Mouse (Mus musculus) kidney, embryonic 14.5 days (tissue): ENCODE measurements around the gene Vps45. TPM values are rescaled to one million over a fixed set of nuclear protein-coding genes. Genes with fewer than 3 reads are reported as not detected.

Source experiments
- ATAC-seq: fragments of 200-750 bp; cut with Nextera tagmentation; 2 replicates; pipeline ENCODE4 v1.8.0; 2017; ENCODE audit warnings: moderate number of reproducible peaks, mild to moderate bottlenecking, moderate TSS enrichment, moderate library complexity; ENCODE audit not compliant: low FRiP score, low TSS enrichment
- H3K27ac ChIP-seq: fragments of 300-500 bp; sonication (generic); 2 replicates; pipeline ENCODE4 v1.5.1; 2014; ENCODE audit warnings: low read depth, mild to moderate bottlenecking, low read length, moderate library complexity, mixed read lengths
- H3K27me3 ChIP-seq: fragments of 300-500 bp; sonication (generic); 2 replicates; pipeline ENCODE4 v1.6.1; 2014; ENCODE audit warnings: mild to moderate bottlenecking, low read length; ENCODE audit not compliant: control insufficient read depth, insufficient read depth
- H3K36me3 ChIP-seq: fragments of 300-500 bp; sonication (generic); 2 replicates; pipeline ENCODE4 v1.6.1; 2014; ENCODE audit warnings: low read length, mixed read lengths; ENCODE audit not compliant: control insufficient read depth, insufficient read depth
- H3K4me1 ChIP-seq: fragments of 300-500 bp; sonication (generic); 2 replicates; pipeline ENCODE4 v1.6.1; 2014; ENCODE audit warnings: low read length, mixed read lengths; ENCODE audit not compliant: control insufficient read depth, insufficient read depth
- H3K4me2 ChIP-seq: fragments of 300-500 bp; sonication (generic); replicated peaks from 2 replicates; pipeline ENCODE4 v1.6.1; 2014; ENCODE audit warnings: low read depth, mild to moderate bottlenecking, low read length
- H3K4me3 ChIP-seq: fragments of 300-500 bp; sonication (generic); 2 replicates; pipeline ENCODE4 v1.5.1; 2014; ENCODE audit warnings: mild to moderate bottlenecking, low read length
- H3K9ac ChIP-seq: fragments of 300-500 bp; sonication (generic); 2 replicates; pipeline ENCODE4 v1.6.1; 2014; ENCODE audit warnings: low read depth, mild to moderate bottlenecking, low read length, moderate library complexity
- H3K9me3 ChIP-seq: fragments of 300-500 bp; sonication (generic); 2 replicates; pipeline ENCODE4 v1.6.1; 2016; ENCODE audit warnings: low read length; ENCODE audit not compliant: control insufficient read depth
- WGBS: fragments of 180-500 bp; shearing (Covaris S2); extraction: QIAGEN DNeasy Blood & Tissue Kit; methylation state at CpG from one replicate; pipeline ENCODE4 v1.1.7; 2014; 5-methylcytosine and 5-hydroxymethylcytosine counted together
- polyA plus RNA-seq: library from polyadenylated mRNA; unstranded; fragments of >200 nt; fragmentation: Nextera tagmentation; extraction: Ambion mirVana; gene quantifications from 2 replicates; pipeline ENCODE4 v1.2.1, GENCODE M21; 2014

Vps45 gene
- polyA plus RNA-seq, 1 experiment from 2014 or later: 24.3 TPM

DNA sequence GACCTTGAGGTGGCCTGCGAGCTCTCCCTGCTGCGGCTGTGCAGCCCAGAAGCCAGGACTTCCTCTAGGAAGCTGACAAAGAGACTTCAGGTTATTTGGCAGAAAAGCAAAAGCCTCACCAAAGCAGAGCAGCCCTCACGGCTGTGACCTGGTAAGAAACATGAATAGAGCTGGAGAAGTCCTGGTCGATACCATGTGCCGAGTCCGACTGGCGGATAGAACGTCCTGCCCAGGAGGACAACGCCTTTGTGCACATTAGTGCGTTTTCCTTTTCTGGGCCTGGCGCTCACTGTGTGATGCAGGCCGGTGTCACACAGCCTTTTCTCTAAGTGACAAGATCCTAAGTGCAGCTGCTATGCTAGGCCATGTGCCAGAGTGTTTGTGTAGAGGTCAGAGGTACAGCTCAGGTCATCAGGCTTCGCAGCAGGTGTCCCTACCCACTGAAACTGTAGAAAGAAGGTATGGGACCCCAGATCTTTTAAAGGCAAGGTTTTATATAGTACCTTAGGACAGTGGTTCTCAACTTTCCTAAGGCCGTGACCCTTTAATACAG, 58.1 kb downstream of the Vps45 start:
- H3K4me1 ChIP-seq: peaks cover 7% of the 10 kb centered on the region; the same call in 1 of the 2 replicates
- H3K4me3 ChIP-seq: no peak overlapping the region
- ATAC-seq: no peak
- H3K27ac ChIP-seq: no peak overlapping the region
- no peaks in the 10 kb centered on the region for H3K36me3 ChIP-seq
- no peak overlapping the region for H3K4me2 ChIP-seq
- H3K9me3 ChIP-seq: no peaks in the 10 kb centered on the region
- WGBS: 81% methylated on average over 14 of the region's 14 CpGs
- no peak overlapping the region for H3K9ac ChIP-seq
- no peaks in the 10 kb centered on the region for H3K27me3 ChIP-seq

- Histone ChIP-seq H3K4me1 (peaks cover 7% of the 10 kb centered on the region; the same call in 1 of the 2 replicates), H3K36me3 (no peaks in the 10 kb centered on the region), H3K27ac (no peak overlapping the region), H3K9me3 (no peaks in the 10 kb centered on the region), H3K27me3 (no peaks in the 10 kb centered on the region), H3K9ac (no peak overlapping the region), H3K4me2 (no peak overlapping the region), H3K4me3 (no peak overlapping the region)
- 88% methylated on average over 12 of the region's 12 CpGs for WGBS
- no peak for ATAC-seq
These were observed 58.8 kb downstream of the Vps45 start for GRCm38 (mm10) chr3:95999308-96000079.

- no peaks in the 10 kb centered on the region for H3K9me3 ChIP-seq
- H3K4me3 ChIP-seq: peak overlapping the region; percentile 81
- peak overlapping the region; percentile 59 for H3K4me2 ChIP-seq
- H3K27ac ChIP-seq: no peak overlapping the region
- peak; percentile 11; the same call in 1 of the 2 replicates for ATAC-seq
- 23% methylated on average over 9 of the region's 9 CpGs for WGBS
- no peaks in the 10 kb centered on the region for H3K27me3 ChIP-seq
- H3K36me3 ChIP-seq: peaks cover 5% of the 10 kb centered on the region; the same call in 1 of the 2 replicates
- H3K9ac ChIP-seq: no peak overlapping the region
- peaks cover 24% of the 10 kb centered on the region; the same call in 1 of the 2 replicates for H3K4me1 ChIP-seq
These were observed 61.0 kb downstream of the Vps45 start for GRCm38 (mm10) chr3:95997203-95997721.

DNA sequence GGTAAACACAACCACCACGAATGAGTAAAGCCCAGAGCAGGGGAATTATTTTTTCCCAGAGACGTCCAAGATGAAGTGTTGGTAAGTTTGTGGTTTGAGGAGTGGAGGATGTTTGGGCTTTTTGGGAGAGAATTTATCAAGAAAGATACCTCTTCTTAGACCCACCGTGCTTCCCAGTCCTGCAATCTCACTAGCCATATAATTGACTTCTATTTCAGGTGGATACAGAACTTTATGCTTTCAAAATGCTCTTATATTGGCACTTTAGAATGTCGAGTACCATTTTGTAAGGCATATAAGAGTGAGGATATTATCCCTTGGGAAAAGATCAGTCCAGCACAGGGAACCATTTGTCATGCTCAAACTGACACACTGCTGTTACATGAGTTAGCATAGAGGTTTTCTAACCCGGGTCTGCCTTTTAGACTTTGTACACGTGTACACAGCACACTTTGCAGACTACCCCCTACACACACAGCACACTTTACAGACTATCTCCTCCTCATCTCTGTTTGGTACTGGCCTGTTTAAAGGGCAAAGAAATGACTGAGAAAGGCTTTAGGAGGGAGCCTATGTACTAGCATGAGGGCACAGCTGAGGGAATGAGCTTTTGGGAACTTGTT, 61.7 kb downstream of the Vps45 start:
- no peak for ATAC-seq
- 5% methylated on average over 6 of the region's 6 CpGs for WGBS
- H3K4me1 ChIP-seq: peaks cover 24% of the 10 kb centered on the region; the same call in 1 of the 2 replicates

GRCm38 (mm10) chr3:95995802-95996428, 62.4 kb downstream of the Vps45 start, which contains the start of gene Plekho1:
Gene Plekho1, minus strand, starts transcription at chr3:95996001.
- peaks cover 24% of the 10 kb centered on the region; the same call in 1 of the 2 replicates for H3K4me1 ChIP-seq

More for the DNA sequence above, 61.7 kb downstream of the Vps45 start:
- Histone ChIP-seq H3K4me3 (peak overlapping the region; percentile 81), H3K36me3 (peaks cover 12% of the 10 kb centered on the region; the same call in 1 of the 2 replicates), H3K9ac (peak overlapping the region; percentile 96), H3K4me2 (peak overlapping the region; percentile 59), H3K9me3 (no peaks in the 10 kb centered on the region), H3K27me3 (no peaks in the 10 kb centered on the region), H3K27ac (peak overlapping the region; percentile 96)

DNA sequence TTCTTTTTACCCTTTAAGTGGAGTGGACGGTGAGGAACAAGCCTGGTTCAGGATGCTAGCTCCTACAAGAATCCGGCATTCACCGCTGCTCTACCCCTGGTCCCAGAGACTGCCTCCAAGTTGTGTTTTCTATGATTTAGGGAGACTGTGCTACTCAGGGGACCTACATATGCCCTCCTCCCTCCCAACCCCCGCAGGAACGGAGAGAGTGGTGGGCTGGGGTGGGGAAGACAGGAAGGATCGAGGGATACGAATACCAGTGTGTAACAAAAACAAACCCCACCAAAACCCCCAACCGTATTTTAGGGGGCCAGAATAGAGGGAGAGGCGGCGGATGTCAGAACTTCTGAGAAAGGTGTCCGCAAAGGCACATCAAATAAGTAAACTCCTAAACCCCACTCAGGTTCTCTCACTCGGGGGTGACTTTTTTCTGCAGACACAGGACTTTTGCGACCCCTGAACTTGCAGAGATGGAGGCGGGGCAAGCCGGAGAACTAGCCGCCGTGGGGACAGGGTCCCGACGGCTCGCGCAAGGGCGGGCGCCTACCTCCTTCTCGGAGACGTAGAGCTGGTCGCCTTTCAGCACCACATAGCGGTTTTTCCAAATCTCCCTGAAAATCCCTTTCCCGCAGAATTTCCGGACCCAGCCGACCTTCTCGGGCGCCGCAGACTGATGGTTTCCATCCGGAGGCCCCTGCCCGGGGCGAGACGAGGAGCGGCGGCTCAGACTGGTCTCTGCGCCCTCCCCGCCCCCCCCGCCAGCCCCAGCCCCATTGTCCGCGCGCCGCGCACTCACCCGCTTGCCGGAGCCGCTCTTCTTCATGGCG, 63.1 kb downstream of the Vps45 start:
- Histone ChIP-seq H3K4me2 (peak overlapping the region; percentile 59), H3K27ac (peak overlapping the region; percentile 96), H3K9ac (peak overlapping the region; percentile 96), H3K36me3 (peaks cover 25% of the 10 kb centered on the region), H3K27me3 (no peaks in the 10 kb centered on the region), H3K9me3 (no peaks in the 10 kb centered on the region), H3K4me1 (peaks cover 24% of the 10 kb centered on the region; the same call in 1 of the 2 replicates), H3K4me3 (peak overlapping the region; percentile 81)
- 1% methylated on average over 49 of the region's 51 CpGs for WGBS
- ATAC-seq: peak; percentile 58

More at GRCm38 (mm10) chr3:95995802-95996428, 62.4 kb downstream of the Vps45 start, which contains the start of gene Plekho1:
- H3K9ac ChIP-seq: peak within 1 kb of the TSS; percentile 96
- ATAC-seq: peak; percentile 69
- under 1% methylated on average over 69 of the region's 84 CpGs for WGBS
- peak within 1 kb of the TSS; percentile 59 for H3K4me2 ChIP-seq
- peak within 1 kb of the TSS; percentile 81 for H3K4me3 ChIP-seq
- H3K27ac ChIP-seq: peak within 1 kb of the TSS; percentile 96
- H3K27me3 ChIP-seq: no peaks in the 10 kb centered on the region
- peaks cover 18% of the 10 kb centered on the region; the same call in 1 of the 2 replicates for H3K36me3 ChIP-seq
- H3K9me3 ChIP-seq: no peaks in the 10 kb centered on the region

DNA sequence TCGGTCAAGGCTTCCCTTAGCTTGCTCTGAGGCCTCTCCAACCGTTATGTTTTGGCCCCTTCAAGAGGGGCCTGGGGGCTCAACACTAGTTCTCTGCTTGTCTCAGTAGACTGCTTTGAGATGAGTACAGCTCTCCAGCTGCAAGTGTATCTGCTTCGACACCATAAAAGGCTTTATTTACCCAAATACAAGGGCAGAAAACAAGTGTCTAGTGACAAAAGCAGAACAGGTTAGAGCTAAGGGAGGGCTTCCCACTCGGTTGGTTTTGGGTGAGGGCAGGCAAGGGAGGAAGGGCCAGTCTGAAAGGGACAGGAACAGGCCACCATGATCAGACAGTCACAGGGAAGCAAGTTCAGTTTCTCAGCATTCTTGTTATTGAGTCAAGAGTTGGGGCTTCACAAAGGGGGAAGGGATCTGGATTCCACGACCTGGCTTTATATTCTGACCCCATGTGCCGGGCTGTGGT, 63.9 kb downstream of the Vps45 start:
- H3K4me2 ChIP-seq: peak overlapping the region; percentile 59
- peak overlapping the region; percentile 96 for H3K9ac ChIP-seq
- peaks cover 24% of the 10 kb centered on the region; the same call in 1 of the 2 replicates for H3K4me1 ChIP-seq
- ATAC-seq: no peak
- peaks cover 33% of the 10 kb centered on the region for H3K36me3 ChIP-seq
- H3K4me3 ChIP-seq: peak overlapping the region; percentile 81
- peak overlapping the region; percentile 96 for H3K27ac ChIP-seq
- no peaks in the 10 kb centered on the region for H3K27me3 ChIP-seq
- no peaks in the 10 kb centered on the region for H3K9me3 ChIP-seq
- 10% methylated on average over 6 of the region's 6 CpGs for WGBS
